Mouse (Mus musculus): ENCODE results near the gene Il17re.

The Il17re gene

DNA sequence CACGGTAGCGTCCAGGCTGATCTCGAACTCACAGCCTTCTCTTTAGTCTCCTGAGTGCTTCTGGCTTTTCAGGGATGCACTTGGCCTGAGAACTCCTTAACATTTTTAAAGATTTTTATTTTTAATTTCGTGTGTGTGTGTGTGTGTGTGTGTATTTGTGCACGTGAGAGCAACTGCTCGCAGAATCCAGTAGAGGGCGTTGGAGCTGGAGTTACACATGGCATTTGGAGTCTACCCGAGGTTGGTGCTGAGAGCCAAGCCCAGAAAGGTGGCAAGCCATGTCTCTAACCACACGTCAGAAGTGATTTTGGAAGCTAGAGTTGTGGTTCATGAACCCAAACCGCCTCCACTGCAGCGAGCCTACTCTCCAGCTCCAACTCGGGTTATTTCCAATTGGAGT, 15.2 kb upstream of the Il17re start:
- peak; percentile 53 for DNase-seq (ENCODE audit: low read depth)

DNA sequence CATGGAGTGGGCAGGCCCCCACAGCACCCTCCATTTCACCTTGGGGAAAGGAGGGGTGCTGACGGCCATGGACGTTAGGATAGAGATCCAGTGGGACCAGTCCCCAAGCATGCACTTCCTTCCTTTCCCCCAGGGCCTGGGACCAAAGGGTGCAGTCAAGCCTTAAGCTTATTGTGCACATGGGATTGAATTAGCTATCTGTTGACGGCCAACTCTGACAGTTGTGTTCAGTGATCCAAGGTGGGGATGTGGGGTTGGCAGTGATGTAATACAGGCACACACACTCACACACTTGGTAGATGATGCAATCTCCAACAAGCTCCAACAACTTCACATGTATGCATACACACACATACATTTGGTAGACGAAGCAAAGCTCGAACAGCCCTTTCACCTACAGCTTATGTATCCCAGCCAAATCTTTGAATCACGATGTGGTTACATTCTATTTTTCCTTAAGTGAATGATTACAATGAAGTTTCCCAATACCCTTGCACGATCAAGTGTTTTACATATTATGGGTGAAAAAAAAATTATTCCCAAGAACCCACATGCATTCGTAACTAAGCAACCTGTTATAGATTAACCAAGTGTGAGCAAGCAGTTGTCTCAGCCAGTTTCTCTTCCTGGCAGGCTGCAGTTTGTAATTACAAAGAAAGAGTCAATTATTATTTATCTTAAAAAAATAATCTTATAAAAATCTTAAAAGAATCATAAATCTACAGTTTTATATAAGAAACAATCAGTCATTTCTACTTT, 13.9 kb upstream of the Il17re start:
- DNase-seq (ENCODE audit: low read depth) = no peak

DNA sequence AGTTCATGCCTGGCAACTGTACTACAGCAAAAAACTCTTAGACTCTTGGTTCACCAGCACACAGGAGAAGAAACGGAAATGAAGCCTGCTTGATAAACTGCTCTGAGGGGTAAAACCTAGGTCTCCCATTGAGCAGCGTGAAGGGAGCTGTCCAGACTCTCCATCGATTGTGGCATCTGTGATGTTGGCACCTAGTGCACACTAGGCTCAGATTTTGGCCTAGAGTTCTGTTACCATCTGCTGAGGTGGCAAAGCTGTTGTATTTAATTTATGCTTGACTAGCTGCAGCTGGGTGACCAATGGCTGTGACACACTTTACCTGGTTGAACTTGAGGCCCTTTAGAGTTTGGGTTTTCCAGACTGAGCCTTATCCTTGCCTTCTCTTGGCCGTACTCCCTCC, 10.6 kb upstream of the Il17re start:
- no peak for DNase-seq (ENCODE audit: low read depth)

DNA sequence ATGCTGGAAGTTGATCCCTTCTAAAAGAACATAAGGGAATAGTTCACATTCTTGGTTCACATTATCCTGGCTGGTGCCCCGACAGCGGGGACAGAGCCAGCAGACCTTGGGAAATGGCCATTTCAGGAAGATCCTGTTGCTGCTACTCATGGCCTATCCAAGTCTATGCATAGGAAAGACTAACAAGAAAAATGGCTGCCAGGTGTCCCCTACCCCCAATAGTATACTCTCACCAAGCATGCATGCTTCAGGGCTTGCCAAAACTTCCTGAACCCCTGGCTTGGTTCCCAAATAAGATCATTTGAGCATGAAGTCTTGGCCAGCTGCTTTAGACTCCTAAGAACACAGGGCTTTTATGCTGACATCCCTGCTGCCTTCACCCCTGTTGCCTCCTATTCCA, 6.4 kb upstream of the Il17re start:
- no peak for DNase-seq (ENCODE audit: low read depth)

- no peak for DNase-seq (ENCODE audit: low read depth)
These were observed 3.3 kb upstream of the Il17re start for GRCm38 (mm10) chr6:113455007-113455406.

GRCm38 (mm10) chr6:113458635-113459034, 351 bp downstream of the Il17re start:
- no peak for DNase-seq (ENCODE audit: low read depth)

- no peak for DNase-seq (ENCODE audit: low read depth)
These were observed 5.8 kb downstream of the Il17re start for GRCm38 (mm10) chr6:113464040-113464439.

- no peak for DNase-seq (ENCODE audit: low read depth)
These were observed 7.3 kb downstream of the Il17re start for GRCm38 (mm10) chr6:113465602-113466001.

- no peak for DNase-seq (ENCODE audit: low read depth)
These were observed 10.2 kb downstream of the Il17re start for GRCm38 (mm10) chr6:113468512-113468911.

DNA sequence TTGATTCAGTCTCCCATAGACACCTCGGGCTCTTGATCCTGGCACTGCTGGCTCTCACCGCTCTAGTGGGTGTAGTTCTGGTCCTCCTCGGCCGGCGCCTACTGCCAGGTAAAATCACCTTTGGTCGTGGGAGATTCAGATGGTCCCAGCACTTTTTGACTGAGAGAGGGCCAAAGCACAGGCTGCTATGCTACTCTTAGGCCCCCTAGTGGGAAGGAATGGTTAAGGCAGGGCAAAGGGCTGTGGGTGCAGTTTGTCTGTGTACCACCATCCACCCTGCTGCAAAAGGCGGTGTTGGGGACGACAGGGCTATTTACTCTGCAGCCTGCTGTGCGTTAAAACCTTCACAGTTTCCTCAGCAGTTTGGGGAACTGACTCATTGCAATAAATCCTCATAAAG, 10.7 kb downstream of the Il17re start:
- DNase-seq (ENCODE audit: low read depth) = peak; percentile 87

DNA sequence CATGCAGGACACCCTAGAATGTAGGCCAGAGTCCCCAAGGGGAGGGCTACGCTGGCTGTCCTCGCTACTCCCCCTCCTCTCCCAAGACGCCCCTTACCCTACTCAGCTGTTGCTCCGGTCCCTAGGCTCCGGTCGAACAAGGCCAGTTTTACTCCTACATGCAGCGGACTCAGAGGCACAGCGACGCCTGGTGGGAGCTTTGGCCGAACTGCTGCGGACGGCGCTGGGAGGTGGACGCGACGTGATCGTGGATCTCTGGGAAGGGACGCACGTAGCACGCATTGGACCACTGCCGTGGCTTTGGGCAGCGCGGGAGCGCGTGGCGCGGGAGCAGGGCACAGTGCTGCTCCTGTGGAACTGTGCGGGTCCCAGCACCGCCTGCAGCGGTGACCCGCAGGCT, 11.1 kb downstream of the Il17re start:
- DNase-seq (ENCODE audit: low read depth) = peak; percentile 72

GRCm38 (mm10) chr6:113471297-113471936, 13.1 kb downstream of the Il17re start, which contains the start of gene Il17rc:
Gene Il17rc, plus strand, starts transcription at chr6:113471427.
- no peak for DNase-seq (ENCODE audit: low read depth)

GRCm38 (mm10) chr6:113472061-113472460, 13.8 kb downstream of the Il17re start:
- no peak for DNase-seq (ENCODE audit: low read depth)

DNA sequence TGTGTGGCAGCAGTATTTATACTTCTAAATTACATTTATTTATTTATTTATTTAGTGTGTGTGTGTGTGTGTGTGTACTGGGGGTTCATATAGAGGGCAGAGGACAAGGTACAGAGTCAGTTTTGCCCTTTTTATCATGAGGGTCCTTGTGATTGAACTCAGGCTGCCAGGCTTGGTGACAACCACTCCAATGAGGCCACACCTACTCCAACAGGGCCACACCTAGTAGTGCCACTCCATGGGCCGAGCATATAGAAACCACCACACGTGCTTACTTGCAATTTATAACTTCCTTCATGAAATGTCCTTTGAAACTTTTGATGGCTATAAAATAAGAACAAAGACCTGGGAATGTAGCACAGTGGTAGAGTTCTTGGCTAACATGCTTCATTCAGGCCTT, 15.0 kb downstream of the Il17re start:
- no peak for DNase-seq (ENCODE audit: low read depth)

GRCm38 (mm10) chr6:113473715-113474114, 15.4 kb downstream of the Il17re start:
- DNase-seq (ENCODE audit: low read depth) = no peak

- no peak for DNase-seq (ENCODE audit: low read depth)
These were observed 19.1 kb downstream of the Il17re start for GRCm38 (mm10) chr6:113477353-113477752.

- no peak for DNase-seq (ENCODE audit: low read depth)
These were observed 20.6 kb downstream of the Il17re start for GRCm38 (mm10) chr6:113478906-113479305.

DNA sequence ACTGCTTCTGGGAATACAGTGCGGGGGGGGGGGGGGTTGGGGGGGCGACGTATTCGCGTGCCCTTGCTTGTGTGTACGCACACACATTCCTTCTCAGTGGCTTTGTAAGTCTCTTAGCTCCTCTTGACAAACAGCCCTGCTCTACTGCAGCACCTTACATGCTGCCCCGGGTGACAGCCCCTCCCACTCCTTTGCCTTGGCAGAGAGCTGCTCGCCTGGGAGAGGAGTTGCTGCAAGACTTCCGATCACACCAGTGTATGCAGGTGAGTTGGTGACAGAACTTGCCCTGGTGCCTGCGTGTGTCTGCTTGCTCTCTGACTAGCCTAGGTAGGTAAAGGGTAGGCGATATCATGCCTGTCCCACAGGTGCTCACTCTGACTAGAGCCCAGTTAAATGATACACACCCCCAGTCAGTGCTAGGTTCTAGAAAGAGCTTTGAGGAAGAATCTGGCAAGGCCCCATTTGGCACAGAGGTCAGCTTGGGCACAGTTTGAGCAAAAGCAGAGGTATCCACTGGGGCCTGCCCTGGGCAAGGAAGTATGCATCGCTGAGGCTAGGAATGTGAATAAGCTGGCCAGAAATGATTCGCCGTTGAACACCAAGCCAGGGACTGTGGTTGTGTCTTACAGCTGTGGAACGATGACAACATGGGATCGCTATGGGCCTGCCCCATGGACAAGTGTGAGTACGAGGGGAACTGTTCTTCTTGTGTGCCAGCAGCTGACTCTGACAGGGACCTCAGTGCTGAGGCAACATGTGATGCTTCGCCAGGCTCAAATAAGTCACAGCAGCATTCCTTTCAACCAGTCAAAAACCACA, 22.5 kb downstream of the Il17re start:
- DNase-seq (ENCODE audit: low read depth) = no peak

- DNase-seq (ENCODE audit: low read depth) = peak; percentile 71
These were observed 24.3 kb downstream of the Il17re start for GRCm38 (mm10) chr6:113482477-113483099.

DNA sequence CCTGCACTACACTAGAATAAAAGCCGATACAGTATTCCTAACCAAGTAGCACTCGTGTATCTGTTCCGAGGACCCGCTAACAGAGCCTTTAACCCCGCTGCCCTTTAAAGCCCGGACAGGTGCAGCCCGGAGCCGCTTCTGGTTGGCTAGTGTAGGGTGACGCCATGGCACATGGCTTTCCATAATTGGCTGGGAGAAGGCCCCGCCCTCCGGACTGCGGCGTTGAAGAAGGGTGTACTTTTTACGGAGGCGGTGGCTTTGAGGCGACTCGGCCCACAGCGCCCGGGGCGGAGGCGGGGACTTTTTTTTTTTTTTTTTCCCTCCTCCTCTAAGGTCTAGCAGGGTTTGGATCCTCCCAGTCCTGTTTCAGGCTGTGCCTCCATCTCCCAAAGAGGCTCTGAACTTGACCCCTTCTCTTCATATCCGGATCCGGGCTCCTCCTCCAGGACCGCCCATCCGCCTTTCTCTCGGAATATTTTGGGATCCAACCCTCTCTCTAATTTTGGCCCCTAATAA, 24.9 kb downstream of the Il17re start, which contains the start of gene Creld1:
Creld1 (plus strand) TSS at position 198 of the 516 bp plus-strand sequence.
- DNase-seq (ENCODE audit: low read depth) = peak; percentile 95

DNA sequence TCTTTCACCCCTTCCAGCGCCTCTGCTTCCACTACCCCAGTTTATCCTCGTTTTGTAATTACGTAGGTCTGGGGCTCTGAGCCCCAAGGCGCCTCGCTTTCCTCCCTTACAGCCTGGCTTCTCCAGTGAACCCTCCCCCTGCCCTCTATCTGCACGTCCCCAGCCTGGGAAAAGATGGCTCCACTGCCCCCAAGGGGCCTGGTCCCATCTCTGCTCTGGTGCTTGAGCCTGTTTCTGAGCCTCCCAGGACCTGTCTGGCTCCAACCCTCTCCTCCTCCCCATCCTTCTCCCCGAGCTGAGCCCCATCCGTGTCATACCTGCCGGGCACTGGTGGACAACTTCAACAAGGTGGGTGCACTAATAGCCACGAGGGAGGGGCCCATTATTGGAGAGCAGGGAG, 25.4 kb downstream of the Il17re start:
- DNase-seq (ENCODE audit: low read depth) = no peak

GRCm38 (mm10) chr6:113487125-113487576, 28.9 kb downstream of the Il17re start:
- peak; percentile 72 for DNase-seq (ENCODE audit: low read depth)
